Mouse (Mus musculus): ENCODE data around the gene Rhbdl3.

The Rhbdl3 gene

DNA sequence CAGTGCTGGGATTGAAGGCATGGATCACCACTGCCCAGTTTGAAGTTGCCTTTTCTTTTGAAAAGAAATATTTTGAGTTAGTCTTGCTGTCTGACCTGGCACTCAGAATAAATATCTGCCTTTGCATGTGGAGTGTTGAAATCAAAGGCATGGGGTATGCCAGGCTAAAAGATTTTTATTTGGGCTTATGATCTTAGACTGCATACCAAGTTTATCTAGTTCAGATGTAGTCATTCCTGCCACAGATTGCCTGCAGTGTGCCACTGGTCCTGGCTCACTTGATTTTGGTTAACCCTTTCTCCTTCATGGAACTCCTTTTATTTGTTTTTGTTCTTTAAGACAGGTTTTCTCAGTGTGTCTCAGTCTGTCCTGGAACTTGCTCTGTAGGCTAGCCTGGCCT is 83.7 kb downstream of the Rhbdl3 start:
- DNase-seq (ENCODE audit: low read depth, low spot score) = no peak

GRCm38 (mm10) chr11:80385055-80385454 is 84.3 kb downstream of the Rhbdl3 start:
- no peak for DNase-seq (ENCODE audit: low read depth, low spot score)

GRCm38 (mm10) chr11:80386790-80387189 is 86.1 kb downstream of the Rhbdl3 start:
- no peak for DNase-seq (ENCODE audit: low read depth, low spot score)

- no peak for DNase-seq (ENCODE audit: low read depth, low spot score)
Measured at GRCm38 (mm10) chr11:80389885-80390284, 89.2 kb downstream of the Rhbdl3 start.

- DNase-seq (ENCODE audit: low read depth, low spot score) = no peak
Measured at GRCm38 (mm10) chr11:80391407-80392120, 90.9 kb downstream of the Rhbdl3 start.

DNA sequence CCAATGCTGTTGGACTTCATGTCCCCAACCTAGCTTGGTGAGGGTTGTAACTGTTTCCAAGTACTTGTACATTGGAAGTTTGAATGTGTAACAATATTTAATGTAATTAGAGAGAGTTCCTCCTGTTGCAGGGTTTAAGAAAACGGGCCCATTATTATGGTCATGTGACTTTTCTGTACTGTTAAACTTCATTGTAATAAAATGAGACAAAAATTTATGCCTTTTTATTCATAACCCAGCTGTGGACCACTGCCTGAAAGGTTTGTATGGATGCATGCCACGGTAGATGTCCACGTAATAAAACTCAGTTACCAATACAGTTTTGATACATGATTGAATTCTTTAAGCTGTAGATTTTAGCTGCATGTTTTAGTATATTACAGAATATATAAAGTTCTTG is 95.2 kb downstream of the Rhbdl3 start:
- no peak for DNase-seq (ENCODE audit: low read depth, low spot score)

GRCm38 (mm10) chr11:80396617-80397016 is 95.9 kb downstream of the Rhbdl3 start:
- no peak for DNase-seq (ENCODE audit: low read depth, low spot score)
